Mouse (Mus musculus) gastrocnemius, postnatal 14 days (tissue): Measurements from ENCODE around the gene Hist1h2bb. TPM values are rescaled to one million over a fixed set of nuclear protein-coding genes. Genes with fewer than 3 reads are reported as not detected.

Source experiments
- microRNA-seq, 2 experiments: library from miRNA; unstranded; fragments of <30 nt; microRNA quantifications; one replicate each; pipeline ENCODE4 v1.2.0; 2021
- total RNA-seq, 2 experiments: library from RNA; stranded (reverse); gene quantifications; 2 replicates each; pipeline ENCODE4 v1.2.3; 2021

Gene Hist1h2bb
- total RNA-seq, 2 experiments from 2014 or later = 42.8 to 44.6 TPM

Small RNA genes within 50 kb of the gene (microRNA-seq; reads per million reads assigned to microRNA genes)
- 0 reads per million in 2 experiments for gene Gm44314
- gene Gm44484 = 0 reads per million in 2 experiments

Other genes starting within 250 kb of the Hist1h2bb start
- 100 to 1,000 TPM; 281 to 294 TPM for gene Hist1h4h, start 215.7 kb upstream of the Hist1h2bb start, total RNA-seq
- 10 to 100 TPM; 61.2 to 77.1 TPM for gene Hist1h2af, start 212.8 kb upstream of the Hist1h2bb start, total RNA-seq
- gene Hist1h3g, start 211.3 kb upstream of the Hist1h2bb start, total RNA-seq = 10 to 100 TPM; 19.9 to 21.2 TPM
- 1 to 10 TPM; 5.5 to 5.7 TPM for gene Hist1h2bh, start 203.3 kb upstream of the Hist1h2bb start, total RNA-seq
- 10 to 100 TPM; 24.2 to 25.2 TPM for gene Hist1h3f, start 202.7 kb upstream of the Hist1h2bb start, total RNA-seq
- gene Hist1h4f, start 195.1 kb upstream of the Hist1h2bb start, total RNA-seq = 100 to 1,000 TPM; 118 to 120 TPM
- 1 to 10 TPM; 8.2 to 9.3 TPM for gene Hist1h1d, start 193.5 kb upstream of the Hist1h2bb start, total RNA-seq
- 10 to 100 TPM; 54.8 to 55.8 TPM for gene Hist1h3e, start 184.4 kb upstream of the Hist1h2bb start, total RNA-seq
- gene Hist1h2ae, start 175.5 kb upstream of the Hist1h2bb start, total RNA-seq = 10 to 100 TPM; 15.2 to 16.6 TPM
- 100 to 1,000 TPM; 102 to 113 TPM for gene Hist1h2bg, start 175.3 kb upstream of the Hist1h2bb start, total RNA-seq
- 10 to 100 TPM; 47.0 to 49.6 TPM for gene Hist1h2bf, start 172.5 kb upstream of the Hist1h2bb start, total RNA-seq
- gene Hist1h2ad, start 172.4 kb upstream of the Hist1h2bb start, total RNA-seq = 10 to 100 TPM; 13.9 to 14.8 TPM
- gene Hist1h3d, start 171.0 kb upstream of the Hist1h2bb start, total RNA-seq = 10 to 100 TPM; 13.5 to 15.2 TPM
- 10 to 100 TPM; 88.4 to 95.8 TPM for gene Hist1h4d, start 165.1 kb upstream of the Hist1h2bb start, total RNA-seq
- gene Hist1h2be, start 125.6 kb upstream of the Hist1h2bb start, total RNA-seq = 10 to 100 TPM; 25.3 to 25.8 TPM
- 100 to 1,000 TPM in 1 of 2 experiments, 10 to 100 TPM in 1; 91.2 to 121 TPM for gene Hist1h1e, start 124.2 kb upstream of the Hist1h2bb start, total RNA-seq
- gene Hist1h2ac, start 62.8 kb upstream of the Hist1h2bb start, total RNA-seq = 1 to 10 TPM; 3.1 to 3.7 TPM
- gene Hist1h2bc, start 62.5 kb upstream of the Hist1h2bb start, total RNA-seq = 10 to 100 TPM; 75.5 to 80.0 TPM
- gene Hist1h1t, start 50.9 kb upstream of the Hist1h2bb start, total RNA-seq = not detected
- gene Hist1h4c, start 48.3 kb upstream of the Hist1h2bb start, total RNA-seq = 10 to 100 TPM; 94.2 to 99.8 TPM
- 10 to 100 TPM; 15.3 to 17.6 TPM for gene Hfe, start 35.9 kb upstream of the Hist1h2bb start, total RNA-seq
- 100 to 1,000 TPM; 258 to 269 TPM for gene Hist1h1c, start 7.9 kb upstream of the Hist1h2bb start, total RNA-seq
- 10 to 100 TPM; 31.6 to 33.2 TPM for gene Hist1h3c, start 1.1 kb upstream of the Hist1h2bb start, total RNA-seq
- gene Hist1h2ab, start 4.4 kb downstream of the Hist1h2bb start, total RNA-seq = 10 to 100 TPM; 67.6 to 81.2 TPM
- gene Hist1h3b, start 5.5 kb downstream of the Hist1h2bb start, total RNA-seq = 10 to 100 TPM; 86.8 to 91.4 TPM
- gene Hist1h4b, start 10.3 kb downstream of the Hist1h2bb start, total RNA-seq = 10 to 100 TPM; 56.8 to 62.2 TPM
- gene Hist1h4a, start 14.5 kb downstream of the Hist1h2bb start, total RNA-seq = 10 to 100 TPM; 55.4 to 68.5 TPM
- gene Hist1h3a, start 15.7 kb downstream of the Hist1h2bb start, total RNA-seq = 10 to 100 TPM; 70.9 to 73.7 TPM
- gene Hist1h1a, start 16.9 kb downstream of the Hist1h2bb start, total RNA-seq = 10 to 100 TPM; 45.7 to 47.5 TPM
- not detected for gene Trim38, start 23.2 kb downstream of the Hist1h2bb start, total RNA-seq
- gene Slc17a2, start 60.3 kb downstream of the Hist1h2bb start, total RNA-seq = not detected
- not detected for gene Slc17a3, start 92.7 kb downstream of the Hist1h2bb start, total RNA-seq
- not detected for gene Slc17a1, start 121.0 kb downstream of the Hist1h2bb start, total RNA-seq
- not detected for gene Slc17a4, start 168.3 kb downstream of the Hist1h2bb start, total RNA-seq
- not detected for gene Hist1h2ba, start 187.4 kb downstream of the Hist1h2bb start, total RNA-seq
- gene Hist1h2aa, start 187.7 kb downstream of the Hist1h2bb start, total RNA-seq = not detected
- gene Scgn, start 244.5 kb downstream of the Hist1h2bb start, total RNA-seq = not detected